Mouse (Mus musculus) embryonic fibroblast, embryonic 13.5 days (primary cell): Measurements from ENCODE around the gene Proser1.

Experiments
- CTCF ChIP-seq: IDR thresholded peaks from 2 replicates; pipeline ENCODE4 v1.5.1; 2011; ENCODE audit warnings: mild to moderate bottlenecking, control low read depth, low read length, moderate library complexity, borderline replicate concordance; ENCODE audit not compliant: insufficient read depth
- POLR2A ChIP-seq: IDR thresholded peaks from 2 replicates; pipeline ENCODE4 v1.6.1; 2011; ENCODE audit warnings: low read depth, mild to moderate bottlenecking, control low read depth, low read length, moderate library complexity

GRCm38 (mm10) chr3:53436550-53436949 lies 26.9 kb upstream of the Proser1 start:
- TF ChIP-seq CTCF, result no peak
- no peak for TF ChIP-seq POLR2A
